Mouse (Mus musculus) forebrain, postnatal 0 days (tissue): ENCODE measurements at regions not wholly inside any gene's neighbourhood (a gene's known extent, or its start where the extent isn't known, plus 50 kb on each side); places are given as distances from the start of the nearest gene placed in this dataset.

ENCODE experiments used
- ATAC-seq: fragments of 200-750 bp; cut with Nextera tagmentation; 2 replicates; pipeline ENCODE4 v1.8.0; 2017; ENCODE audit warnings: mild to moderate bottlenecking, moderate library complexity
- DNase-seq: peaks from one replicate; pipeline ENCODE4 v3.0.0-alpha.2; 2015
- H3K27ac ChIP-seq: fragments of 300-500 bp; sonication (generic); 2 replicates; pipeline ENCODE4 v1.5.1; 2014; ENCODE audit warnings: low read depth, mild to moderate bottlenecking, antibody characterized with exemption, low read length, moderate library complexity, mixed read lengths
- H3K27me3 ChIP-seq: fragments of 300-500 bp; sonication (generic); 2 replicates; pipeline ENCODE4 v1.6.1; 2014; ENCODE audit warnings: mild to moderate bottlenecking, low read length, mixed read lengths; ENCODE audit not compliant: insufficient read depth
- H3K36me3 ChIP-seq: fragments of 300-500 bp; sonication (generic); 2 replicates; pipeline ENCODE4 v1.6.1; 2014; ENCODE audit warnings: mild to moderate bottlenecking, moderate library complexity; ENCODE audit not compliant: insufficient read depth
- H3K4me1 ChIP-seq: fragments of 300-500 bp; sonication (generic); 2 replicates; pipeline ENCODE4 v1.6.1; 2014; ENCODE audit warnings: antibody characterized with exemption; ENCODE audit not compliant: insufficient read depth
- H3K4me2 ChIP-seq: fragments of 300-500 bp; sonication (generic); 2 replicates; pipeline ENCODE4 v1.6.1; 2014; ENCODE audit warnings: low read depth, mild to moderate bottlenecking, moderate library complexity
- H3K4me3 ChIP-seq: fragments of 300-500 bp; sonication (generic); 2 replicates; pipeline ENCODE4 v1.5.1; 2014; ENCODE audit warnings: low read depth, low read length, mixed read lengths
- H3K9ac ChIP-seq: fragments of 300-500 bp; sonication (generic); 2 replicates; pipeline ENCODE4 v1.6.1; 2014; ENCODE audit warnings: mild to moderate bottlenecking
- H3K9me3 ChIP-seq: fragments of 300-500 bp; sonication (generic); 2 replicates; pipeline ENCODE4 v1.6.1; 2016; ENCODE audit warnings: low read length
- CTCF ChIP-seq: sonication (generic); IDR thresholded peaks from 2 replicates; pipeline ENCODE4 v1.5.1; 2016; ENCODE audit warnings: antibody characterized with exemption, control low read depth, low read depth
- WGBS: fragments of 180-500 bp; shearing (Covaris S2); extraction: QIAGEN DNeasy Blood & Tissue Kit; methylation state at CpG from one replicate; pipeline ENCODE4 v1.1.7; 2014; 5-methylcytosine and 5-hydroxymethylcytosine counted together

- Histone ChIP-seq H3K4me2 (peak overlapping the region; percentile 68), H3K36me3 (no peaks in the 10 kb centered on the region), H3K4me3 (peak overlapping the region; percentile 30), H3K9me3 (no peaks in the 10 kb centered on the region), H3K27me3 (no peaks in the 10 kb centered on the region), H3K9ac (peak overlapping the region; percentile 58), H3K4me1 (peaks cover 17% of the 10 kb centered on the region), H3K27ac (peak overlapping the region; percentile 89)
- no peak for TF ChIP-seq CTCF
- DNase-seq (peak; percentile 82), ATAC-seq (peak; percentile 96)
- WGBS, result 10% methylated on average over 23 of the region's 23 CpGs
Measured at GRCm38 (mm10) chr12:26903073-26903893, 434.3 kb downstream of the Cmpk2 start.

GRCm38 (mm10) chr12:26891190-26891589 lies 422.2 kb downstream of the Cmpk2 start:
- H3K27me3 ChIP-seq, result no peaks in the 10 kb centered on the region
- 40% methylated on average over 4 of the region's 4 CpGs for WGBS
- DNase-seq (no peak), ATAC-seq (no peak)
- H3K9me3 ChIP-seq, result no peaks in the 10 kb centered on the region
- no peaks in the 10 kb centered on the region for H3K36me3 ChIP-seq
- H3K4me3 ChIP-seq, result no peak overlapping the region
- peaks cover 9% of the 10 kb centered on the region for H3K4me1 ChIP-seq
- no peak overlapping the region for H3K9ac ChIP-seq
- no peak for TF ChIP-seq CTCF
- H3K4me2 ChIP-seq, result no peak overlapping the region
- no peak overlapping the region for H3K27ac ChIP-seq

GRCm38 (mm10) chr12:26886635-26887014 lies 417.6 kb downstream of the Cmpk2 start:
- 24% methylated on average over 7 of the region's 7 CpGs for WGBS
- Histone ChIP-seq H3K9ac (peak overlapping the region; percentile 15; the same call in 1 of the 2 replicates), H3K36me3 (no peaks in the 10 kb centered on the region), H3K4me3 (no peak overlapping the region), H3K27me3 (no peaks in the 10 kb centered on the region), H3K4me2 (peak overlapping the region; percentile 37), H3K27ac (peak overlapping the region; percentile 94), H3K4me1 (peaks cover 37% of the 10 kb centered on the region), H3K9me3 (no peaks in the 10 kb centered on the region)
- DNase-seq (peak; percentile 74), ATAC-seq (peak; percentile 80)
- TF ChIP-seq CTCF, result no peak

GRCm38 (mm10) chr12:26885831-26886634 lies 417.0 kb downstream of the Cmpk2 start:
- ATAC-seq, result peak; percentile 76
- H3K9ac ChIP-seq, result peak overlapping the region; percentile 15; the same call in 1 of the 2 replicates

GRCm38 (mm10) chr12:26885083-26885482 lies 416.1 kb downstream of the Cmpk2 start:
- no peaks in the 10 kb centered on the region for H3K9me3 ChIP-seq

More at GRCm38 (mm10) chr12:26885831-26886634, 417.0 kb downstream of the Cmpk2 start:
- Histone ChIP-seq H3K4me2 (peak overlapping the region; percentile 37), H3K27ac (peak overlapping the region; percentile 94), H3K4me1 (peaks cover 37% of the 10 kb centered on the region), H3K4me3 (no peak overlapping the region), H3K36me3 (no peaks in the 10 kb centered on the region), H3K27me3 (no peaks in the 10 kb centered on the region), H3K9me3 (no peaks in the 10 kb centered on the region)
- WGBS, result 8% methylated on average over 12 of the region's 12 CpGs
- no peak for TF ChIP-seq CTCF
- peak; percentile 81 for DNase-seq

GRCm38 (mm10) chr12:26884156-26884555 lies 415.2 kb downstream of the Cmpk2 start:
- peak; percentile 76 for DNase-seq
- TF ChIP-seq CTCF, result no peak
- no peak for ATAC-seq
- no peak overlapping the region for H3K9ac ChIP-seq
- H3K36me3 ChIP-seq, result no peaks in the 10 kb centered on the region
- no peaks in the 10 kb centered on the region for H3K27me3 ChIP-seq
- H3K4me2 ChIP-seq, result no peak overlapping the region
- no peak overlapping the region for H3K4me3 ChIP-seq
- H3K9me3 ChIP-seq, result no peaks in the 10 kb centered on the region
- WGBS, result 16% methylated on average over 5 of the region's 5 CpGs
- peaks cover 37% of the 10 kb centered on the region for H3K4me1 ChIP-seq
- peak overlapping the region; percentile 94 for H3K27ac ChIP-seq

More at GRCm38 (mm10) chr12:26885083-26885482, 416.1 kb downstream of the Cmpk2 start:
- DNase-seq, result no peak
- H3K4me3 ChIP-seq, result no peak overlapping the region
- H3K4me1 ChIP-seq, result peaks cover 37% of the 10 kb centered on the region
- no peak for ATAC-seq
- H3K9ac ChIP-seq, result no peak overlapping the region
- WGBS, result 60% methylated on average over 3 of the region's 3 CpGs
- H3K36me3 ChIP-seq, result no peaks in the 10 kb centered on the region
- no peak overlapping the region for H3K4me2 ChIP-seq
- no peak for TF ChIP-seq CTCF
- peak overlapping the region; percentile 94 for H3K27ac ChIP-seq
- no peaks in the 10 kb centered on the region for H3K27me3 ChIP-seq
